Mouse (Mus musculus) embryonic facial prominence, embryonic 12.5 days (tissue): ENCODE results near the gene Pde1c. TPM values are rescaled to one million over a fixed set of nuclear protein-coding genes. Genes with fewer than 3 reads are reported as not detected.

Experiments
- ATAC-seq: fragments of 200-750 bp; cut with Nextera tagmentation; 2 replicates; pipeline ENCODE4 v1.8.0; 2017; ENCODE audit not compliant: insufficient number of reproducible peaks, insufficient read depth, low FRiP score, low TSS enrichment
- H3K27ac ChIP-seq: fragments of 300-500 bp; sonication (generic); 2 replicates; pipeline ENCODE4 v1.5.1; 2016; ENCODE audit warnings: mild to moderate bottlenecking
- H3K27me3 ChIP-seq: fragments of 300-500 bp; sonication (generic); 2 replicates; pipeline ENCODE4 v1.6.1; 2016; ENCODE audit warnings: mild to moderate bottlenecking, moderate library complexity
- H3K36me3 ChIP-seq: fragments of 300-500 bp; sonication (generic); 2 replicates; pipeline ENCODE4 v1.6.1; 2016; ENCODE audit warnings: mild to moderate bottlenecking
- H3K4me1 ChIP-seq: fragments of 300-500 bp; sonication (generic); 2 replicates; pipeline ENCODE4 v1.6.1; 2016
- H3K4me2 ChIP-seq: fragments of 300-500 bp; sonication (generic); replicated peaks from 2 replicates; pipeline ENCODE4 v1.6.1; 2016; ENCODE audit warnings: mild to moderate bottlenecking, moderate library complexity
- H3K4me3 ChIP-seq: fragments of 300-500 bp; sonication (generic); 2 replicates; pipeline ENCODE4 v1.5.1; 2016; ENCODE audit warnings: mild to moderate bottlenecking
- H3K9ac ChIP-seq: fragments of 300-500 bp; sonication (generic); 2 replicates; pipeline ENCODE4 v1.6.1; 2016; ENCODE audit warnings: mild to moderate bottlenecking, moderate library complexity
- H3K9me3 ChIP-seq: fragments of 300-500 bp; sonication (generic); 2 replicates; pipeline ENCODE4 v1.6.1; 2016; ENCODE audit warnings: mild to moderate bottlenecking, moderate library complexity
- WGBS: fragments of 180-500 bp; shearing (Covaris S2); methylation state at CpG from one replicate; pipeline ENCODE4 v1.1.7; 2016; 5-methylcytosine and 5-hydroxymethylcytosine counted together
- polyA plus RNA-seq: library from polyadenylated mRNA; unstranded; fragments of >200 nt; fragmentation: Nextera tagmentation; extraction: Ambion mirVana; gene quantifications from 2 replicates; pipeline ENCODE4 v1.2.1, GENCODE M21; 2016

Gene Pde1c
- polyA plus RNA-seq, 1 experiment from 2014 or later: 5.9 TPM

GRCm38 (mm10) chr6:56049104-56049503 lies 519.8 kb downstream of the Pde1c start:
- Histone ChIP-seq H3K4me2 (no peak overlapping the region), H3K9me3 (no peaks in the 10 kb centered on the region), H3K36me3 (no peaks in the 10 kb centered on the region), H3K27ac (no peak overlapping the region), H3K4me1 (no peaks in the 10 kb centered on the region), H3K9ac (no peak overlapping the region), H3K4me3 (no peak overlapping the region), H3K27me3 (no peaks in the 10 kb centered on the region)
- no peak for ATAC-seq
- WGBS: 36% methylated on average over 4 of the region's 4 CpGs

- WGBS: 90% methylated on average over 3 of the region's 3 CpGs
- no peak overlapping the region for H3K9ac ChIP-seq
- no peak overlapping the region for H3K4me3 ChIP-seq
- no peaks in the 10 kb centered on the region for H3K36me3 ChIP-seq
- no peaks in the 10 kb centered on the region for H3K4me1 ChIP-seq
- ATAC-seq: no peak
- H3K27me3 ChIP-seq: no peaks in the 10 kb centered on the region
- H3K27ac ChIP-seq: no peak overlapping the region
- H3K4me2 ChIP-seq: no peak overlapping the region
- no peaks in the 10 kb centered on the region for H3K9me3 ChIP-seq
Measured at GRCm38 (mm10) chr6:56048580-56048979, 520.3 kb downstream of the Pde1c start.

- H3K27ac ChIP-seq: no peak overlapping the region
- ATAC-seq: no peak
Measured at GRCm38 (mm10) chr6:56044716-56045115, 524.2 kb downstream of the Pde1c start.

GRCm38 (mm10) chr6:56044270-56044669 lies 524.6 kb downstream of the Pde1c start:
- Histone ChIP-seq H3K9me3 (no peaks in the 10 kb centered on the region), H3K27me3 (no peaks in the 10 kb centered on the region), H3K4me2 (no peak overlapping the region), H3K4me1 (no peaks in the 10 kb centered on the region), H3K4me3 (no peak overlapping the region), H3K36me3 (no peaks in the 10 kb centered on the region), H3K27ac (no peak overlapping the region), H3K9ac (no peak overlapping the region)
- WGBS: 56% methylated on average over 5 of the region's 5 CpGs
- no peak for ATAC-seq

More at GRCm38 (mm10) chr6:56044716-56045115, 524.2 kb downstream of the Pde1c start:
- no peaks in the 10 kb centered on the region for H3K4me1 ChIP-seq
- no peaks in the 10 kb centered on the region for H3K36me3 ChIP-seq
- no peak overlapping the region for H3K9ac ChIP-seq
- no peaks in the 10 kb centered on the region for H3K27me3 ChIP-seq
- no peak overlapping the region for H3K4me2 ChIP-seq
- H3K4me3 ChIP-seq: no peak overlapping the region
- H3K9me3 ChIP-seq: no peaks in the 10 kb centered on the region
- WGBS: 72% methylated on average over 1 of the region's 1 CpGs

GRCm38 (mm10) chr6:56039476-56040055 lies 529.3 kb downstream of the Pde1c start:
- ATAC-seq: no peak

GRCm38 (mm10) chr6:56035054-56035453 lies 533.8 kb downstream of the Pde1c start:
- no peak for ATAC-seq
- Histone ChIP-seq H3K4me1 (no peaks in the 10 kb centered on the region), H3K4me2 (no peak overlapping the region), H3K9ac (no peak overlapping the region), H3K27ac (no peak overlapping the region), H3K4me3 (no peak overlapping the region), H3K36me3 (no peaks in the 10 kb centered on the region), H3K27me3 (no peaks in the 10 kb centered on the region), H3K9me3 (no peaks in the 10 kb centered on the region)
- WGBS: 81% methylated on average over 10 of the region's 10 CpGs

More at GRCm38 (mm10) chr6:56039476-56040055, 529.3 kb downstream of the Pde1c start:
- Histone ChIP-seq H3K4me2 (no peak overlapping the region), H3K4me3 (no peak overlapping the region), H3K9me3 (no peaks in the 10 kb centered on the region), H3K9ac (no peak overlapping the region), H3K36me3 (no peaks in the 10 kb centered on the region), H3K27ac (no peak overlapping the region), H3K4me1 (no peaks in the 10 kb centered on the region), H3K27me3 (no peaks in the 10 kb centered on the region)
- WGBS: 78% methylated on average over 4 of the region's 4 CpGs

GRCm38 (mm10) chr6:56032231-56032630 lies 536.7 kb downstream of the Pde1c start:
- Histone ChIP-seq H3K4me3 (no peak overlapping the region), H3K9me3 (no peaks in the 10 kb centered on the region), H3K9ac (no peak overlapping the region), H3K27ac (no peak overlapping the region), H3K4me2 (no peak overlapping the region), H3K36me3 (no peaks in the 10 kb centered on the region), H3K27me3 (no peaks in the 10 kb centered on the region), H3K4me1 (no peaks in the 10 kb centered on the region)
- ATAC-seq: no peak
- 56% methylated on average over 2 of the region's 2 CpGs for WGBS

- H3K27ac ChIP-seq: no peak overlapping the region
- no peak overlapping the region for H3K4me2 ChIP-seq
- no peak for ATAC-seq
- no peaks in the 10 kb centered on the region for H3K9me3 ChIP-seq
- H3K4me1 ChIP-seq: no peaks in the 10 kb centered on the region
- H3K9ac ChIP-seq: no peak overlapping the region
- H3K36me3 ChIP-seq: no peaks in the 10 kb centered on the region
- no peak overlapping the region for H3K4me3 ChIP-seq
- no peaks in the 10 kb centered on the region for H3K27me3 ChIP-seq
- WGBS: 45% methylated on average over 5 of the region's 5 CpGs
Measured at GRCm38 (mm10) chr6:56029986-56030385, 538.9 kb downstream of the Pde1c start.

- no peak overlapping the region for H3K27ac ChIP-seq
- no peaks in the 10 kb centered on the region for H3K9me3 ChIP-seq
- no peaks in the 10 kb centered on the region for H3K36me3 ChIP-seq
- no peak overlapping the region for H3K4me2 ChIP-seq
- no peak overlapping the region for H3K4me3 ChIP-seq
- no peak overlapping the region for H3K9ac ChIP-seq
- ATAC-seq: no peak
- no peaks in the 10 kb centered on the region for H3K27me3 ChIP-seq
- no peaks in the 10 kb centered on the region for H3K4me1 ChIP-seq
- WGBS: 94% methylated on average over 5 of the region's 5 CpGs
Measured at GRCm38 (mm10) chr6:56027966-56028365, 540.9 kb downstream of the Pde1c start.

GRCm38 (mm10) chr6:56027318-56027717 lies 541.6 kb downstream of the Pde1c start:
- no peak overlapping the region for H3K27ac ChIP-seq
- peaks cover 2% of the 10 kb centered on the region; the same call in 1 of the 2 replicates for H3K4me1 ChIP-seq
- no peak overlapping the region for H3K4me2 ChIP-seq
- no peaks in the 10 kb centered on the region for H3K9me3 ChIP-seq
- 83% methylated on average over 6 of the region's 6 CpGs for WGBS
- ATAC-seq: no peak
- no peak overlapping the region for H3K4me3 ChIP-seq
- no peaks in the 10 kb centered on the region for H3K36me3 ChIP-seq
- H3K27me3 ChIP-seq: no peaks in the 10 kb centered on the region
- no peak overlapping the region for H3K9ac ChIP-seq

- H3K36me3 ChIP-seq: no peaks in the 10 kb centered on the region
- no peaks in the 10 kb centered on the region for H3K27me3 ChIP-seq
- ATAC-seq: no peak
- H3K9me3 ChIP-seq: no peaks in the 10 kb centered on the region
- 56% methylated on average over 2 of the region's 2 CpGs for WGBS
- H3K9ac ChIP-seq: no peak overlapping the region
- peaks cover 4% of the 10 kb centered on the region; the same call in 1 of the 2 replicates for H3K4me1 ChIP-seq
- no peak overlapping the region for H3K4me3 ChIP-seq
- no peak overlapping the region for H3K27ac ChIP-seq
- no peak overlapping the region for H3K4me2 ChIP-seq
Measured at GRCm38 (mm10) chr6:56025533-56025932, 543.4 kb downstream of the Pde1c start.
